Mouse (Mus musculus) liver, embryonic 15.5 days (tissue): Measurements from ENCODE around the gene Glyatl3. TPM values are rescaled to one million over a fixed set of nuclear protein-coding genes. Genes with fewer than 3 reads are reported as not detected.

ENCODE experiments used
- polyA plus RNA-seq: library from polyadenylated mRNA; unstranded; fragments of >200 nt; fragmentation: Nextera tagmentation; extraction: Ambion mirVana; gene quantifications from 2 replicates; pipeline ENCODE4 v1.2.1, GENCODE M21; 2015

The Glyatl3 gene
- polyA plus RNA-seq, 1 experiment from 2014 or later = not detected

Other genes with a start within 250 kb of the Glyatl3 start
- not detected in 2 replicates for gene Esp1, start 187.2 kb downstream of the Glyatl3 start, polyA plus RNA-seq
- gene Crisp2, start 107.3 kb downstream of the Glyatl3 start, polyA plus RNA-seq = 0.12 and 0.26 TPM in 2 replicates
- 220 and 226 TPM in 2 replicates for gene Rhag, start 103.2 kb downstream of the Glyatl3 start, polyA plus RNA-seq
- gene 9130008F23Rik, start 33.8 kb downstream of the Glyatl3 start, polyA plus RNA-seq = 0.20 TPM in 2 replicates
- 28.3 and 30.0 TPM in 2 replicates for gene Mut, start 20.3 kb upstream of the Glyatl3 start, polyA plus RNA-seq
- 19.4 and 22.8 TPM in 2 replicates for gene Cenpq, start 20.7 kb upstream of the Glyatl3 start, polyA plus RNA-seq